Mouse (Mus musculus): ENCODE measurements around the gene Otop3. TPM values are rescaled to one million over a fixed set of nuclear protein-coding genes. Genes with fewer than 3 reads are reported as not detected.

Otop3 gene
- polyA plus RNA-seq, 1 experiment from 2014 or later = not detected

DNA sequence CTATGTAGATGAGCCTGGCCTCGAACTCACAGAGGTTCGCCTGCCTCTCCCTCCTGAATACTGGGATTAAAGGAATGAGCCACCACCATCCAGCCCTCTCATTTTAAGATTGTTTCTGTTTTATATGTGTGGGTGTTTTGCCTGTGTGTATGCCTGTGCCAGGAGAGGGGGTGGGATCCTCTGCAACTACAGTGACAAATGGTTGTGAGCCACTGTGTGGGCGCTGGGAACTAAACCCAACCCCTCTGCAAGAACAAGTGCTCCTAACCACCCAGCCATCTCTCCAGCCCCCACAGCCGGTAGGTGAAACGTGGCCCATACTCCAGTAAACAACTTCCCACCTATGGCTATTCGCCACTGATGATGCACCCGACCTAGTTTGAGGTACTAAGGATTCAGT, 56.8 kb downstream of the Otop3 start:
- H3K9ac ChIP-seq (replicated peaks; ENCODE audit: low read depth) = no peak overlapping the region
- H3K4me1 ChIP-seq (ENCODE audit: insufficient read depth, low read depth, low read length) = no peaks in the 10 kb centered on the region
- H3K9me3 ChIP-seq (ENCODE audit: low read length) = no peaks in the 10 kb centered on the region
- no peak overlapping the region for H3K27ac ChIP-seq (ENCODE audit: low read length)
- H3K4me2 ChIP-seq (replicated peaks; ENCODE audit: low read depth, low read length) = no peak overlapping the region
- TF ChIP-seq EP300 (IDR thresholded peaks at IDR 0.05) (no peak), CTCF (IDR thresholded peaks at IDR 0.05) (no peak)
- 88% methylated on average over 7 of the region's 7 CpGs for WGBS
- DNase-seq (ENCODE audit: low spot score) = no peak
- H3K27me3 ChIP-seq (replicated peaks; ENCODE audit: insufficient read depth, low read length) = no peaks in the 10 kb centered on the region
- peaks cover 5% of the 10 kb centered on the region for H3K36me3 ChIP-seq (ENCODE audit: insufficient read depth, low read length)
- no peak overlapping the region for H3K4me3 ChIP-seq (ENCODE audit: low read depth, low read length)
- ATAC-seq = no peak

GRCm38 (mm10) chr11:115393721-115394325, 59.3 kb downstream of the Otop3 start:
- H3K9ac ChIP-seq (replicated peaks; ENCODE audit: low read depth) = no peak overlapping the region
- TF ChIP-seq CTCF (IDR thresholded peaks at IDR 0.05) (no peak), EP300 (IDR thresholded peaks at IDR 0.05) (no peak)
- H3K36me3 ChIP-seq (ENCODE audit: insufficient read depth, low read length) = peaks cover 5% of the 10 kb centered on the region
- ATAC-seq = no peak
- H3K4me3 ChIP-seq (ENCODE audit: low read depth, low read length) = no peak overlapping the region
- no peak overlapping the region; the same call in 1 of the 2 replicates for H3K4me2 ChIP-seq (replicated peaks; ENCODE audit: low read depth, low read length)
- no peak for DNase-seq (ENCODE audit: low spot score)
- 61% methylated on average over 31 of the region's 34 CpGs for WGBS
- H3K27me3 ChIP-seq (replicated peaks; ENCODE audit: insufficient read depth, low read length) = no peaks in the 10 kb centered on the region
- H3K9me3 ChIP-seq (ENCODE audit: low read length) = no peaks in the 10 kb centered on the region
- no peak overlapping the region for H3K27ac ChIP-seq (ENCODE audit: low read length)
- no peaks in the 10 kb centered on the region for H3K4me1 ChIP-seq (ENCODE audit: insufficient read depth, low read depth, low read length)

Other genes starting within 250 kb of the Otop3 start
- 0.56 and 0.85 TPM in 2 replicates for gene Rab37, start 243.3 kb upstream of the Otop3 start, polyA plus RNA-seq (2015; fragmentation: Nextera tagmentation; extraction: Ambion mirVana)
- 12.7 and 13.1 TPM in 2 replicates for gene Cd300lf, start 200.7 kb upstream of the Otop3 start, polyA plus RNA-seq (2015; fragmentation: Nextera tagmentation; extraction: Ambion mirVana)
- 56.9 and 71.2 TPM in 2 replicates for gene Slc9a3r1, start 171.4 kb upstream of the Otop3 start, polyA plus RNA-seq (2015; fragmentation: Nextera tagmentation; extraction: Ambion mirVana)
- gene Tmem104, start 147.2 kb upstream of the Otop3 start, polyA plus RNA-seq (2015; fragmentation: Nextera tagmentation; extraction: Ambion mirVana) = 9.6 and 10.5 TPM in 2 replicates
- 30.3 and 30.8 TPM in 2 replicates for gene Nat9, start 146.9 kb upstream of the Otop3 start, polyA plus RNA-seq (2015; fragmentation: Nextera tagmentation; extraction: Ambion mirVana)
- 0.11 TPM in 2 replicates for gene Grin2c, start 67.5 kb upstream of the Otop3 start, polyA plus RNA-seq (2015; fragmentation: Nextera tagmentation; extraction: Ambion mirVana)
- 6.9 and 7.9 TPM in 2 replicates for gene Fdxr, start 57.7 kb upstream of the Otop3 start, polyA plus RNA-seq (2015; fragmentation: Nextera tagmentation; extraction: Ambion mirVana)
- 0.17 and 0.24 TPM in 2 replicates for gene Fads6, start 37.1 kb upstream of the Otop3 start, polyA plus RNA-seq (2015; fragmentation: Nextera tagmentation; extraction: Ambion mirVana)
- not detected in 2 replicates for gene Otop2, start 27.6 kb upstream of the Otop3 start, polyA plus RNA-seq (2015; fragmentation: Nextera tagmentation; extraction: Ambion mirVana)
- not detected in 2 replicates for gene Ush1g, start 12.7 kb upstream of the Otop3 start, polyA plus RNA-seq (2015; fragmentation: Nextera tagmentation; extraction: Ambion mirVana)
- gene Hid1, start 33.0 kb downstream of the Otop3 start, polyA plus RNA-seq (2015; fragmentation: Nextera tagmentation; extraction: Ambion mirVana) = 16.0 and 17.9 TPM in 2 replicates
- 14.0 and 15.8 TPM in 2 replicates for gene Cdr2l, start 47.2 kb downstream of the Otop3 start, polyA plus RNA-seq (2015; fragmentation: Nextera tagmentation; extraction: Ambion mirVana)
- gene Mrpl58, start 69.0 kb downstream of the Otop3 start, polyA plus RNA-seq (2015; fragmentation: Nextera tagmentation; extraction: Ambion mirVana) = 154 and 180 TPM in 2 replicates
- gene Atp5h, start 85.2 kb downstream of the Otop3 start, polyA plus RNA-seq (2015; fragmentation: Nextera tagmentation; extraction: Ambion mirVana) = 669 and 721 TPM in 2 replicates
- 18.6 and 19.1 TPM in 2 replicates for gene Kctd2, start 85.4 kb downstream of the Otop3 start, polyA plus RNA-seq (2015; fragmentation: Nextera tagmentation; extraction: Ambion mirVana)
- not detected in 2 replicates for gene Trim80, start 105.8 kb downstream of the Otop3 start, polyA plus RNA-seq (2015; fragmentation: Nextera tagmentation; extraction: Ambion mirVana)
- 0.07 and 0.13 TPM in 2 replicates for gene Slc16a5, start 127.7 kb downstream of the Otop3 start, polyA plus RNA-seq (2015; fragmentation: Nextera tagmentation; extraction: Ambion mirVana)
- 6.4 and 9.0 TPM in 2 replicates for gene Armc7, start 140.9 kb downstream of the Otop3 start, polyA plus RNA-seq (2015; fragmentation: Nextera tagmentation; extraction: Ambion mirVana)
- gene Nt5c, start 157.1 kb downstream of the Otop3 start, polyA plus RNA-seq (2015; fragmentation: Nextera tagmentation; extraction: Ambion mirVana) = 102 and 109 TPM in 2 replicates
- gene Jpt1, start 179.7 kb downstream of the Otop3 start, polyA plus RNA-seq (2015; fragmentation: Nextera tagmentation; extraction: Ambion mirVana) = 195 and 201 TPM in 2 replicates
- 546 and 580 TPM in 2 replicates for gene Sumo2, start 201.5 kb downstream of the Otop3 start, polyA plus RNA-seq (2015; fragmentation: Nextera tagmentation; extraction: Ambion mirVana)
- gene Nup85, start 229.7 kb downstream of the Otop3 start, polyA plus RNA-seq (2015; fragmentation: Nextera tagmentation; extraction: Ambion mirVana) = 38.4 and 44.2 TPM in 2 replicates

Measured in lung, postnatal 0 days (tissue).